Mouse (Mus musculus): ENCODE data around the gene Ssr1.

DNA sequence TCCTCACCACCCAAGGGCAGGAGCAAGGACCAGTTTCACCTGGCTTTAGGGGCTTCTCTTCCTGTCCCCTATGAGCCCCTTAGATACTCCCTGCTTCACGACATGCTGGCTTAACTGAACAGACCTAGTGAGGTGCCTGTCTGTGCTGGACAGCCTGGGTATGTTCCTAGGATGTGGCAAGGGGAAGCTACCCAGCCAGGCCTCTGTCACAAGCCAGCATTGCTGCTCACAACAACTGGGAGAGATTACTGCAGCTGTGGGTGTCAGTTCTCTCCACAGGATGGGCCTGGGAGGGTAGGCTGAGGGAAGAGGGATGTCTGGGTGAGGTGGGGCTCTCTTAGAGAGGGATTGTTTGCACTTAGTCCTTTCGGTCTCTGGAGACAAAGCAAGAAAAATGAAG lies 73.3 kb downstream of the Ssr1 start:
- TF ChIP-seq CTCF (IDR thresholded peaks at IDR 0.05; ENCODE audit: low read depth) = no peak
- no peak for TF ChIP-seq EP300 (optimal IDR thresholded peaks at IDR 0.05)
